Mouse (Mus musculus): Measurements from ENCODE around the gene Cenpp. TPM values are rescaled to one million over a fixed set of nuclear protein-coding genes. Genes with fewer than 3 reads are reported as not detected.

The Cenpp gene
- polyA plus RNA-seq (2012; rRNA removed): 0.12 and 0.18 TPM in 2 replicates

GRCm38 (mm10) chr13:49652481-49653179 is at the start of gene Cenpp, which contains the start of gene Nol8:
Cenpp (minus strand) TSS chr13:49652785.
Nol8 (plus strand) TSS chr13:49653078.

GRCm38 (mm10) chr13:49681351-49682232 is 29.0 kb upstream of the Cenpp start, which contains the start of gene Iars:
Iars (plus strand) TSS chr13:49682100.

GRCm38 (mm10) chr13:49607714-49608113 is 44.9 kb downstream of the Cenpp start, which contains the start of gene Ogn:
Ogn (plus strand) TSS chr13:49608046.

GRCm38 (mm10) chr13:49581541-49582530 is 70.7 kb downstream of the Cenpp start, which contains the start of gene Omd:
Omd (plus strand) TSS chr13:49582462.

GRCm38 (mm10) chr13:49544279-49544678 is 108.3 kb downstream of the Cenpp start, which contains the start of gene Aspn:
Aspn (plus strand) TSS chr13:49544443.

GRCm38 (mm10) chr13:49504510-49504909 is 148.1 kb downstream of the Cenpp start, which contains the start of gene Ecm2:
Ecm2 (plus strand) TSS chr13:49504810.

GRCm38 (mm10) chr13:49492376-49493368 is 159.9 kb downstream of the Cenpp start, which contains the start of gene Tes3-ps:
Tes3-ps (plus strand) TSS chr13:49493318.

GRCm38 (mm10) chr13:49420754-49421605 is 231.6 kb downstream of the Cenpp start, which contains the start of gene Ippk:
Ippk (plus strand) TSS chr13:49421249.

Other genes with a start within 250 kb of the Cenpp start
- 5.8 and 8.4 TPM in 2 replicates for gene Ippk, start 231.5 kb downstream of the Cenpp start, polyA plus RNA-seq (2012; rRNA removed)
- not detected in 2 replicates for gene Tes3-ps, start 159.5 kb downstream of the Cenpp start, polyA plus RNA-seq (2012; rRNA removed)
- gene Ecm2, start 148.0 kb downstream of the Cenpp start, polyA plus RNA-seq (2012; rRNA removed): 0.14 and 0.37 TPM in 2 replicates
- gene Aspn, start 108.3 kb downstream of the Cenpp start, polyA plus RNA-seq (2012; rRNA removed): 0.20 and 0.29 TPM in 2 replicates
- gene Omd, start 70.3 kb downstream of the Cenpp start, polyA plus RNA-seq (2012; rRNA removed): not detected in 2 replicates
- 1.2 and 3.8 TPM in 2 replicates for gene Ogn, start 44.7 kb downstream of the Cenpp start, polyA plus RNA-seq (2012; rRNA removed)
- gene Nol8, start 293 bp upstream of the Cenpp start, polyA plus RNA-seq (2012; rRNA removed): 0.04 and 0.10 TPM in 2 replicates
- 3.8 and 6.4 TPM in 2 replicates for gene Iars, start 29.3 kb upstream of the Cenpp start, polyA plus RNA-seq (2012; rRNA removed)
- gene Gm30302, start 146.2 kb upstream of the Cenpp start, polyA plus RNA-seq (2012; rRNA removed): not detected in 2 replicates

Measured in stomach, adult 2 months (tissue).